Mouse (Mus musculus) bone marrow, adult 2 months (tissue): ENCODE measurements around the gene Aven.

Experiments
- CTCF ChIP-seq: fragments of 200-500 bp; IDR thresholded peaks from 2 replicates; pipeline ENCODE4 v1.5.1; 2011; ENCODE audit warnings: low read length, control low read depth; ENCODE audit not compliant: control insufficient read depth, insufficient read depth
- POLR2A ChIP-seq: fragments of 200-500 bp; IDR thresholded peaks from 2 replicates; pipeline ENCODE4 v1.6.1; 2011; ENCODE audit warnings: low read depth, mild to moderate bottlenecking, control low read depth, low read length, borderline replicate concordance; ENCODE audit not compliant: control insufficient read depth

DNA sequence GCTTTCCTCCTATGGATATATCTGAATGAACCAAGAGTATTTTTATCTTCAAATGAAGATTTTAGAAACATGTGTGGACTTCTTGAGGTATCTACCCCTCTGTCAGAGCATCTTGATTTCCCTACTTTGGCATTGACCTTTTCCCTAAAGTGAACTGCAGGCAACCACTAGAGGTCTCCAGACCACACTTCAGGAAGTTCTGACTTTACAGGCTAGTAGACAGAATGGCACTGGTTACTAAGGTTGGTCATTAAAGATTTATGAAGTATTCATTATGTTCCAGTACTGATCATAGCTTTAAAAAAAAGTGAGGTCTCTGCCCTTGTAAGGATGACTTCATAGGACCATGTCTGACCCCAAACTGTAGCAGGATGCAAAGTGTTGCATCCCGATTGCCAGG, 46.0 kb downstream of the Aven start:
- TF ChIP-seq CTCF (no peak), POLR2A (no peak)
